Mouse (Mus musculus) kidney, embryonic 15.5 days (tissue): Measurements from ENCODE around the gene Pawr. TPM values are rescaled to one million over a fixed set of nuclear protein-coding genes. Genes with fewer than 3 reads are reported as not detected.

Experiments
- ATAC-seq: fragments of 200-750 bp; cut with Nextera tagmentation; replicated peaks from 2 replicates; pipeline ENCODE4 v1.8.0; 2017; ENCODE audit warnings: moderate TSS enrichment; ENCODE audit not compliant: low FRiP score
- H3K27ac ChIP-seq: fragments of 300-500 bp; sonication (generic); 2 replicates; pipeline ENCODE4 v1.5.1; 2015; ENCODE audit warnings: mild to moderate bottlenecking, inconsistent platforms
- H3K27me3 ChIP-seq: fragments of 300-500 bp; sonication (generic); 2 replicates; pipeline ENCODE4 v1.6.1; 2015; ENCODE audit warnings: inconsistent platforms
- H3K36me3 ChIP-seq: fragments of 300-500 bp; sonication (generic); 2 replicates; pipeline ENCODE4 v1.6.1; 2015; ENCODE audit warnings: inconsistent platforms
- H3K4me1 ChIP-seq: fragments of 300-500 bp; sonication (generic); 2 replicates; pipeline ENCODE4 v1.6.1; 2015; ENCODE audit warnings: inconsistent platforms
- H3K4me2 ChIP-seq: fragments of 300-500 bp; sonication (generic); 2 replicates; pipeline ENCODE4 v1.6.1; 2015; ENCODE audit warnings: moderate library complexity, mild to moderate bottlenecking, inconsistent platforms
- H3K4me3 ChIP-seq: fragments of 300-500 bp; sonication (generic); replicated peaks from 2 replicates; pipeline ENCODE4 v1.5.1; 2015; ENCODE audit warnings: mild to moderate bottlenecking, inconsistent platforms
- H3K9ac ChIP-seq: fragments of 300-500 bp; sonication (generic); 2 replicates; pipeline ENCODE4 v1.6.1; 2015; ENCODE audit warnings: mild to moderate bottlenecking, inconsistent platforms
- H3K9me3 ChIP-seq: fragments of 300-500 bp; sonication (generic); replicated peaks from 2 replicates; pipeline ENCODE4 v1.6.1; 2016; ENCODE audit warnings: inconsistent platforms
- WGBS: fragments of 180-500 bp; shearing (Covaris S2); methylation state at CpG from one replicate; pipeline ENCODE4 v1.1.7; 2015; ENCODE audit warnings: mixed read lengths; 5-methylcytosine and 5-hydroxymethylcytosine counted together
- polyA plus RNA-seq: library from polyadenylated mRNA; unstranded; fragments of >200 nt; fragmentation: Nextera tagmentation; extraction: Ambion mirVana; gene quantifications from 2 replicates; pipeline ENCODE4 v1.2.1, GENCODE M21; 2015

The Pawr gene
- polyA plus RNA-seq, 1 experiment from 2014 or later: 17.5 TPM

DNA sequence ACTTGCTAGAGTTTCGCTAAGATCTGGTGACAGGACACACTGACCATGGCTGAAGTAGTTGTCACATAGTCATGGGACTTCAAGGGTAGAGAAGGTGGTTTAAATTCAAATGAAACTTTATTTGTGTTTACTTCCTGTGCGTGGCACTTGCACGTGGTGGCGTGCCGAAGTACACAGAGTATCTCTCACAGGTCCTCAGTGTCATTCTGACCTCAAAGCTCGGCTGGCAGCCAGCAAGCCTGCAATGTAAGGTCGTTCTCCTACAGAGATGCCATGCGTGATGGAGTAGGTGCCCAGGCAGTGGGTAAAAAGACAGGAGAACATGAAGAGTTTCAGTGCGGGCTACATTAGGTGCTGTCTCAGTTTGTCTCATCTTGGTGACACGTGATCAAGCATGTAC, 48.8 kb downstream of the Pawr start:
- WGBS: 89% methylated on average over 10 of the region's 10 CpGs

DNA sequence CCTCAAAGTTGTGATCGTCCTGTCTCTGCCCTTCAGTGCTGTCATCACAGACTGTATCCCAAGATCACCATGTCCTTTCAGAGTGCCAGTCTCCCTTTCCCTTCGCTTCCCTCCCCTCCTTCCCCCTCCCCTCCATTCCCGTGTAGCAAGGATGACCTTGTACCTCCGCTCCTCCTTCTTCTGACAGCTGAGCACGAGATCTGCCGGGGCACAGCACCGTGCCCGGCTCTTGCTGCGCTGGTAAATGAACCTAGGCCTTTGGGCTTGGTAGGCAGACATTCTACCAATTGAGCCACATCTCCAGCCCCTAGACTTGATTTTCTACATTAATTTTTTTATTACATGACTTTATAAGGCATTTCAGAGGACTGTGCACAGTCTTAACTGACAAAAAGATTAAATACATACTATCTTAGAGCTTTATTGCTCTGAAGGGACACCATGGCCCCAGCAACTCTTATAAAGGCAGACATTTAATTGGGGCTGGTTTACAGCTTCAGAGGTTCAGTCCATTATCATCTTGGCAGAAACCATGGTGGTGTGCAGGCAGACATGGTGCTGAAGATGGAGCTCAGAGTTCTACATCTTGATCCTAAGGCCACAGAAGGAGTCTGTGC, 52.3 kb downstream of the Pawr start:
- ATAC-seq: no peak
- Histone ChIP-seq H3K4me3 (no peak overlapping the region), H3K27me3 (no peaks in the 10 kb centered on the region), H3K4me2 (no peak overlapping the region), H3K9ac (no peak overlapping the region), H3K27ac (0 out of 2 replicates have a peak overlapping the region, but pooled peaks have one; percentile 13), H3K9me3 (no peaks in the 10 kb centered on the region), H3K36me3 (peaks cover 27% of the 10 kb centered on the region), H3K4me1 (peaks cover 25% of the 10 kb centered on the region)
- WGBS: 73% methylated on average over 9 of the region's 9 CpGs

More for the DNA sequence above, 48.8 kb downstream of the Pawr start:
- Histone ChIP-seq H3K27ac (no peak overlapping the region), H3K4me2 (no peak overlapping the region), H3K36me3 (peaks cover 34% of the 10 kb centered on the region), H3K9ac (no peak overlapping the region), H3K4me1 (peaks cover 14% of the 10 kb centered on the region), H3K27me3 (no peaks in the 10 kb centered on the region), H3K4me3 (no peak overlapping the region), H3K9me3 (no peaks in the 10 kb centered on the region)
- ATAC-seq: no peak

DNA sequence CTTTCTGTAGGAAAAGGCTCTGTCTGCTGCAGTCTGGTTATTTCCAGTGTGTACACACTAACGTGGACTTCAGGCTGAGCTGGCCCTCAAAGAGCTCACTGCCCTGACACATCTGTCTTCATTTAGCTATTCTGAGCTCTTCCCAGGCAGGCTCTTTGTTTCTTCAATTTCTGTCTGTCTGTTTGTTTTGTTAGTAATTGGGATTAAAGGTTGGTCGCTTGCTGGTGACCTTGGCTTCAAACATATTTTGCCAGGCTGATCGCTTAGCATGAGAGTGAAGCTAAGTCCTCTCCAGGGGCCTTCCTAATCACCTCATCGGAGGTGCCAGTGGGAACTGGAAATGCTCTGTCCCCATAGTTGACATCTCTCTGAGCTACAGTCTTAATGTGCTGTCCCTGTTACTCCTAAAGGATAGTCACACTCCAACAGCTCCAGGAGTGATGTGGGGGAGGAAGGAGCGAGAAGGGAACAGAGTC, 53.6 kb downstream of the Pawr start:
- no peak overlapping the region for H3K4me2 ChIP-seq
- H3K36me3 ChIP-seq: peaks cover 27% of the 10 kb centered on the region
- no peaks in the 10 kb centered on the region for H3K9me3 ChIP-seq
- H3K9ac ChIP-seq: no peak overlapping the region
- no peak overlapping the region for H3K4me3 ChIP-seq
- no peak for ATAC-seq
- WGBS: 19% methylated on average over 5 of the region's 5 CpGs
- H3K4me1 ChIP-seq: peaks cover 34% of the 10 kb centered on the region
- H3K27me3 ChIP-seq: no peaks in the 10 kb centered on the region
- H3K27ac ChIP-seq: peak overlapping the region; percentile 57

DNA sequence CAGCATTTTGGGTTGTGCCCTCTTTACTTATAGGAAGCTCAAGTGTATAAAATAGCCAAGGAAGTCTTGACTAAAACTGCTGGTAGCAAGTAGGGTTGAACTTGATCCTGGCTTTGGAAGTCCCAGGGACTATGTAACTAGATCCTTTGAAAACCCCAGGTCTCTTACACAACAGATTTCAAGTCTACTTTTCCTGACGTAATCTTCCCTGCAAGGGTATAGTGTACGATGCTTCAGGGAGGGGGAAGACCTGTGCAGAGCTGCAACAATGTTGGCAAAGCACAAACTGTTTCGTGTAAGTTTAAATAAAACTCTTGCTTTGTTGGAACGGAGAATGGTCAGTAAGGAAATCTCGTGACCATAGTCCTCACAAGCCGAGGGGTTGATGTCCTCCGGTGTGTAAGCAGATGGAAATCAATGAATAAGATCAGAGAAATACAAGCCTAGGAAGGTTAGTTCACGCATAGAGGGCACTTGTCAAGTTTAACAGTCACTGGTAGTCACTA, 56.5 kb downstream of the Pawr start:
- Histone ChIP-seq H3K36me3 (peaks cover 13% of the 10 kb centered on the region), H3K9me3 (no peaks in the 10 kb centered on the region), H3K4me2 (no peak overlapping the region), H3K4me1 (peaks cover 34% of the 10 kb centered on the region), H3K9ac (no peak overlapping the region), H3K4me3 (no peak overlapping the region), H3K27ac (peak overlapping the region; percentile 49), H3K27me3 (no peaks in the 10 kb centered on the region)
- no peak for ATAC-seq
- 69% methylated on average over 8 of the region's 8 CpGs for WGBS

DNA sequence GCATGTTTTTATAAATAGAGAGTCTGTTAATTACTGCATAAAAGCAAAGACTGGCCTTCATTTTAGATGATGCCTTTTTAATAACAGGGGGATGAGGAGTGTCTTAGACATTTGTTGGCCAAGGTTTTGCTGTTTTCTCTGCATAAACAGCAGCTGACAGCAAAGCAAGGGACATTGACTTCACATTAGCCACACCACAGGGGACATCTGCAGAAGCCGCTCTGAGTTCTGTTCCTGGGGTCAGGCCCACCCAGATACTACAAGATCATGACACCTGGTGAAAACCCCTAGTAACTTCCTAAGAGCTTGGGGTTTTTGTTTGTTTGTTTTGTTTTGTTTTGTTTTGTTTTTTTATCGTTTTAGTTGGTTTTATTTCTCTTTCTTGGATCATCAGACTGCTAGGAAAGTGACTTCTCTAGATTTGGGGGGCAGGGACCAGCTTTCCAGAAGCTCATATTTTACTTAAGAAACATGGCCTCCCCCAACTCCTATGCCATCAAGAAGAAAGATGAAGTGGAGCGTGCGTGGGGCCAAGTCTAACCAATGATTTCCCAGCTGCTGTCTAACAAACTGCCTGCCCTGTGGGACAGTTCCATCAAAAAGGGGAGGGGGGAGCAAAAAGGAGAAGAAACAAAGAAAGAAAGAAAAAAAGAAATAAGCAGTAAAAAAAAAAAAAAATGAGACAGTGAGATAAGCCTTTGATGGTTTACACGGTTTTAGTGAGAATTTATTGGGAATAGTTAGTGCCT, 57.4 kb downstream of the Pawr start:
- Histone ChIP-seq H3K27ac (peak overlapping the region; percentile 49), H3K9me3 (no peaks in the 10 kb centered on the region), H3K4me2 (no peak overlapping the region), H3K9ac (no peak overlapping the region), H3K4me3 (no peak overlapping the region), H3K4me1 (peaks cover 34% of the 10 kb centered on the region), H3K27me3 (no peaks in the 10 kb centered on the region), H3K36me3 (peaks cover 5% of the 10 kb centered on the region)
- 38% methylated on average over 5 of the region's 5 CpGs for WGBS
- peak; percentile 58; the same call in 1 of the 2 replicates for ATAC-seq

DNA sequence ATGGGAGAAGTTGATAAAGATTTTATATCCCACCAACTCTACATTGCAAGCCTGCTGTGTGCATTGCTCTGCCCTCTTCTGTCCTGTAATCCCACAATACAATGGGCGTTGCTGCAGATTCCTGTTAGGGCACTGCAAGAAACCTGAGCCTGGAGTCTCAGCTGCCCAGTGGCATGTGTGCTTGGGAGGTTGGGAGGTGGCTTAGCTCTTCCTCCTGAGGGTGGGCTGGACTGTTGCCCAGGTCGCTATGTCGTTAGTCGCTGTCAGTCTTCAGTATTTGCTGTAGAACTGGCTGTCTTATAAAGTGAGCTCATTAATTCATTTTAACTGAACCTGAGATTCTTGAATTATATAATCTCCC, 58.0 kb downstream of the Pawr start:
- no peaks in the 10 kb centered on the region for H3K9me3 ChIP-seq
- no peaks in the 10 kb centered on the region; the same call in 1 of the 2 replicates for H3K36me3 ChIP-seq
- no peak overlapping the region for H3K4me2 ChIP-seq
- 18% methylated on average over 4 of the region's 4 CpGs for WGBS
- no peak overlapping the region for H3K9ac ChIP-seq
- H3K27ac ChIP-seq: peak overlapping the region; percentile 6; the same call in 1 of the 2 replicates
- no peak overlapping the region for H3K4me3 ChIP-seq
- H3K4me1 ChIP-seq: peaks cover 28% of the 10 kb centered on the region
- peak; percentile 90 for ATAC-seq
- no peaks in the 10 kb centered on the region for H3K27me3 ChIP-seq

DNA sequence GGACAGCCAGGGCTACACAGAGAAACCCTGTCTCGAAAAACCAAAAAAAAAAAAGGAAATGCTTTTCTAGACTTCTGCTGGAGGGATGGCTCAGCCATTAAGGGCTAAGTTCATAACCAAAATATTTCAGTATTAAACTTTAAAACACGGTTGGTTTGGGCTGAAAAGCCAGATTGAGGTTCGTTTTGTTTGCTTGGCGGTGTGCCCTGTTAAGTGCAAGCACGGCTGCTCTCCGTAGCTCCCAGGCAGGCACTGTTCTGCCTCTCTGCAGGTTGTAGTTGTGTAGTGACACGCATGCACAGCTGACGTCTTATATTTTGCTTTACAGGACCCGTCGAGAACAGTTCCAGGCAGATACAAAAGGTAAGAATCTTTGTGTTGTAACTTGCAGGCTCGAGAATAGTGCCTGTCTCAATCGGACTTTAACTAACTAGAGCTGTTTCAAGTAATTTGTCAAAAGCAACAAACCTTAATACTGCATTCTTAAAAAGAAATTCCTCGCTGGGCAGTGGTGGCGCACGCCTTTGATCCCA, 59.5 kb downstream of the Pawr start:
- no peak overlapping the region for H3K4me2 ChIP-seq
- no peak for ATAC-seq
- WGBS: 91% methylated on average over 15 of the region's 15 CpGs
- H3K9me3 ChIP-seq: no peaks in the 10 kb centered on the region
- H3K36me3 ChIP-seq: no peaks in the 10 kb centered on the region
- peaks cover 18% of the 10 kb centered on the region for H3K4me1 ChIP-seq
- no peak overlapping the region for H3K9ac ChIP-seq
- H3K27me3 ChIP-seq: no peaks in the 10 kb centered on the region
- no peak overlapping the region for H3K4me3 ChIP-seq
- no peak overlapping the region for H3K27ac ChIP-seq

DNA sequence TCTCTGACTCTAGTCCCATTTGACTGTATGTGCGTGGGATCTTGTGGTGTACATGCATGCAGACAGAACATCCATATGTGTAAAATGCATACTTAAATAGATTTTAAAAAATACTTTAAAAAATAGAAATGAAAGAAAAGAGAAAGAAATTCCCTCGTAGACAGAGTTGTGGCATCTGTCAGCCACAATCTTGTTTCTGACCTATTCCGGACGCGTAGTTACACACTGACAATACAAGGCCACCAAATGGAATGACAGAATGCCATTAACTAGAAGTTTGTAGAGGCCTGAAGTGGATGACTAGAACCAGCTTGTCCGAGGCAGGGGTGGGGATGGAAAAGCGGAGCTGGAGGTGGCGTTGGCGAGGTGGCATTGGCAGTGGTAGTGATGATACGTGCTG, 60.2 kb downstream of the Pawr start:
- no peak for ATAC-seq
- Histone ChIP-seq H3K4me3 (no peak overlapping the region), H3K4me1 (peaks cover 18% of the 10 kb centered on the region), H3K36me3 (no peaks in the 10 kb centered on the region), H3K27ac (no peak overlapping the region), H3K9ac (no peak overlapping the region), H3K4me2 (no peak overlapping the region), H3K9me3 (no peaks in the 10 kb centered on the region), H3K27me3 (no peaks in the 10 kb centered on the region)
- WGBS: 96% methylated on average over 10 of the region's 10 CpGs

DNA sequence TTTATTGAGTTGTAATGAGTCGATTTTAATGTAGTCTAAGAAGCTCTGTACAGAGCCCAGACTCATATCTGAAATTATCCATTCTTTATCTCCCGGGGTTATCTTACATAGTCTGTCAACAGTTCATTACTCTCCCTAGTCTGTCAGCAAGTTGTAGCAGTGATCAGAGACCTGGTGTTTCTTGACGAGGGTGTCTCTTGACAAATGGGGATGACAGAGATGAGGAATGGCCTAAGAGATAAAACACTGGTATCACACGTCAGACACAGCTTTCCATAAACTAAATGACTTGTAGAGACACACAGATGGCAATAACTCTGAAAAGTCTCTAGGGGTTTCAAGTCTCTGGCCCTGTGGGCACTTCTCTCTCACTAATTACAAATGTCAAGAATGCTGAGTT, 62.4 kb downstream of the Pawr start:
- H3K36me3 ChIP-seq: no peaks in the 10 kb centered on the region
- no peak overlapping the region for H3K9ac ChIP-seq
- 50% methylated on average over 4 of the region's 4 CpGs for WGBS
- no peaks in the 10 kb centered on the region for H3K27me3 ChIP-seq
- no peak overlapping the region for H3K4me2 ChIP-seq
- ATAC-seq: no peak
- no peaks in the 10 kb centered on the region for H3K9me3 ChIP-seq
- H3K27ac ChIP-seq: no peak overlapping the region
- H3K4me3 ChIP-seq: no peak overlapping the region
- H3K4me1 ChIP-seq: peaks cover 9% of the 10 kb centered on the region

DNA sequence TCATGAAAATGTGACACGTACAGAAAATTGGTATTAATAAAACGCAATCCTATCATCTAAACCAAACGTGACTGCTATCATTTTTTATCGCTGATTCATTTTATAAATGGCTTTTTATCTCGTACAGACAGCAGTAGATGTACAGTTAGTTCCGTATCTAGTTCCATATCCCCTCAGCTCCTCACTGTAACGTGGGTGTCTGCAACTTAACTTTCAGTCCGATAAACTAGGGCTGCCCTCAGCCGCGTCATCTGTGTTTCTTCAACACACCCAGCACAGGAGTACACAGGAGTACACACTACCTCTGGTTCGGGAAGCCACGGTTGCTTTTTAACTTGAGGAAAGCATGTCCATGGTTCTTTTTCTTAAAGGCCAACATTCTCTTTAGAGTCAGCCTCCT, 63.3 kb downstream of the Pawr start:
- WGBS: 88% methylated on average over 12 of the region's 12 CpGs

DNA sequence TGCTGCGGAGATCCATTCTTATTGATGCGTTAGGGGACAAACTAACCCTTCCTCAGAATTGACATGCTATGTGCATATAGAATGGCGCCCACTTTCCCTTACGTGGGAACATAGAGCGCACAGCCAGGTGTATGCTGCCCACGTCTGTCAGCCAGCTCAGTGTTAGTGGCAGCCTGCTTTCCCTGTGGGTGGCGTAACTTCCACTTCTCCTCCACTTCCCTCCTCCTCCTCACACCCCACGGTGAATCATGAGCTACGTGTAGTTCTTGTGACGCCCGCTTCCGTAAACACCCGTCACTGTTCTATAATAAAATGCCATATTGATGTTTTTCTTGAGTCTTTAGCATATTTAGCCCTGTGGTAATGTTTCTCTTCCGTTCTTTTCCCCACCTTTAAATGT, 63.7 kb downstream of the Pawr start:
- ATAC-seq: no peak
- Histone ChIP-seq H3K9me3 (no peaks in the 10 kb centered on the region), H3K9ac (no peak overlapping the region), H3K4me1 (no peaks in the 10 kb centered on the region), H3K4me2 (no peak overlapping the region), H3K36me3 (no peaks in the 10 kb centered on the region), H3K27me3 (no peaks in the 10 kb centered on the region), H3K4me3 (no peak overlapping the region), H3K27ac (no peak overlapping the region)
- 93% methylated on average over 14 of the region's 14 CpGs for WGBS

More for the DNA sequence above, 63.3 kb downstream of the Pawr start:
- Histone ChIP-seq H3K36me3 (no peaks in the 10 kb centered on the region), H3K27me3 (no peaks in the 10 kb centered on the region), H3K4me1 (peaks cover under 1% of the 10 kb centered on the region; the same call in 1 of the 2 replicates), H3K4me2 (no peak overlapping the region), H3K9ac (no peak overlapping the region), H3K27ac (no peak overlapping the region), H3K9me3 (no peaks in the 10 kb centered on the region), H3K4me3 (no peak overlapping the region)
- no peak for ATAC-seq

DNA sequence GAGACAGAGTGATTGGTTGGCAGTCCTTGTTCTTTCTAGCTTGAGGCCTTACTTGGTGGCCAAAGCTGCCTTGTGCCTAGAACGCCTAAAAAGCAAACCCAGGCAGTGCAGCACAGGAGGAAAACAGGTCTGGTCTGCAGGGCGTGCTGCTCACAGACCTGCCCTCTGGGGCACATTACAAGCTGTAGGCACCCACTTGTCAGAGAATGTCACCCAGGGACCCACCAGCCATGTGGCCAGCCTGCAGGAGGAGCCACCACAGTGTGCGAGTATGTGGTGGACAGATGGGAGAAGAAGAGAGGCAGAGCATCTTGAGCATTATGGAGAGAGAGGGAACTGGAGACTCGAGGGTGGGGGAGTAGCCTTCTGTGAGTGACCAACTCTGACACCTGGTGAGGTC, 70.8 kb downstream of the Pawr start:
- Histone ChIP-seq H3K36me3 (no peaks in the 10 kb centered on the region), H3K9ac (no peak overlapping the region), H3K27me3 (no peaks in the 10 kb centered on the region), H3K4me3 (no peak overlapping the region), H3K4me2 (no peak overlapping the region), H3K27ac (no peak overlapping the region), H3K4me1 (peaks cover 39% of the 10 kb centered on the region), H3K9me3 (no peaks in the 10 kb centered on the region)
- WGBS: 86% methylated on average over 4 of the region's 4 CpGs
- ATAC-seq: no peak
